Mouse (Mus musculus): Measurements from ENCODE around the gene Smtnl2. TPM values are rescaled to one million over a fixed set of nuclear protein-coding genes. Genes with fewer than 3 reads are reported as not detected.
A peak's percentile ranks its signal among the peaks of the same experiment; 100 is the strongest.

Gene Smtnl2
- 25.8 and 26.9 TPM in 2 replicates for polyA plus RNA-seq (2015; fragmentation: Nextera tagmentation; extraction: Ambion mirVana)

- H3K4me3 ChIP-seq (ENCODE audit: low read depth, low read length), result peak within 1 kb of the TSS; percentile 60
- TF ChIP-seq EP300 (optimal IDR thresholded peaks at IDR 0.05) (no peak), CTCF (IDR thresholded peaks at IDR 0.05; ENCODE audit: low read depth) (peak; percentile 67)
- H3K4me2 ChIP-seq (replicated peaks; ENCODE audit: low read depth), result peak within 1 kb of the TSS; percentile 97
- no peaks in the 10 kb centered on the region for H3K27me3 ChIP-seq (ENCODE audit: control insufficient read depth, insufficient read depth, low read length)
- peaks cover 3% of the 10 kb centered on the region for H3K4me1 ChIP-seq (replicated peaks; ENCODE audit: control insufficient read depth, insufficient read depth)
- under 1% methylated on average over 79 of the region's 86 CpGs for WGBS
- no peaks in the 10 kb centered on the region for H3K9me3 ChIP-seq (ENCODE audit: control insufficient read depth, low read length)
- peak within 1 kb of the TSS; percentile 64 for H3K9ac ChIP-seq (ENCODE audit: low read length)
- peak; percentile 93 for ATAC-seq (ENCODE audit: low FRiP score, low TSS enrichment)
- H3K27ac ChIP-seq (replicated peaks), result peak within 1 kb of the TSS; percentile 67
- DNase-seq (ENCODE audit: low spot score), result peak; percentile 93
- H3K36me3 ChIP-seq (ENCODE audit: control insufficient read depth, insufficient read depth, low read length), result no peaks in the 10 kb centered on the region
Observed at GRCm38 (mm10) chr11:72411093-72411921, at the start of gene Smtnl2. Gene Smtnl2 (minus strand): TSS chr11:72411713.

GRCm38 (mm10) chr11:72458502-72458901, 47.0 kb upstream of the Smtnl2 start:
- H3K27ac ChIP-seq (replicated peaks), result peak overlapping the region; percentile 61
- no peak overlapping the region for H3K4me3 ChIP-seq (ENCODE audit: low read depth, low read length)
- WGBS, result 69% methylated on average over 3 of the region's 3 CpGs
- no peaks in the 10 kb centered on the region for H3K4me1 ChIP-seq (replicated peaks; ENCODE audit: control insufficient read depth, insufficient read depth)
- ATAC-seq (ENCODE audit: low FRiP score, low TSS enrichment), result no peak
- no peak for TF ChIP-seq EP300 (optimal IDR thresholded peaks at IDR 0.05)
- no peak for TF ChIP-seq CTCF (IDR thresholded peaks at IDR 0.05; ENCODE audit: low read depth)
- H3K36me3 ChIP-seq (ENCODE audit: control insufficient read depth, insufficient read depth, low read length), result no peaks in the 10 kb centered on the region
- H3K27me3 ChIP-seq (ENCODE audit: control insufficient read depth, insufficient read depth, low read length), result no peaks in the 10 kb centered on the region
- DNase-seq (ENCODE audit: low spot score), result no peak
- H3K9me3 ChIP-seq (ENCODE audit: control insufficient read depth, low read length), result no peaks in the 10 kb centered on the region
- H3K9ac ChIP-seq (ENCODE audit: low read length), result no peak overlapping the region
- no peak overlapping the region for H3K4me2 ChIP-seq (replicated peaks; ENCODE audit: low read depth)

- Histone ChIP-seq H3K36me3 (ENCODE audit: control insufficient read depth, insufficient read depth, low read length) (no peaks in the 10 kb centered on the region), H3K4me3 (ENCODE audit: low read depth, low read length) (no peak overlapping the region), H3K27ac (replicated peaks) (peak overlapping the region; percentile 61), H3K4me1 (replicated peaks; ENCODE audit: control insufficient read depth, insufficient read depth) (no peaks in the 10 kb centered on the region), H3K9ac (ENCODE audit: low read length) (no peak overlapping the region), H3K9me3 (ENCODE audit: control insufficient read depth, low read length) (no peaks in the 10 kb centered on the region), H3K4me2 (replicated peaks; ENCODE audit: low read depth) (no peak overlapping the region), H3K27me3 (ENCODE audit: control insufficient read depth, insufficient read depth, low read length) (no peaks in the 10 kb centered on the region)
- DNase-seq (ENCODE audit: low spot score), result no peak
- no peak for TF ChIP-seq CTCF (IDR thresholded peaks at IDR 0.05; ENCODE audit: low read depth)
- no peak for TF ChIP-seq EP300 (optimal IDR thresholded peaks at IDR 0.05)
- ATAC-seq (ENCODE audit: low FRiP score, low TSS enrichment), result peak; percentile 27; the same call in 1 of the 2 replicates
- 53% methylated on average over 12 of the region's 12 CpGs for WGBS
Observed at GRCm38 (mm10) chr11:72457995-72458496, 46.5 kb upstream of the Smtnl2 start.

- H3K27ac ChIP-seq (replicated peaks), result no peak overlapping the region
- DNase-seq (ENCODE audit: low spot score), result no peak
- H3K9ac ChIP-seq (ENCODE audit: low read length), result no peak overlapping the region
- WGBS, result 33% methylated on average over 5 of the region's 5 CpGs
- H3K4me3 ChIP-seq (ENCODE audit: low read depth, low read length), result no peak overlapping the region
- H3K27me3 ChIP-seq (ENCODE audit: control insufficient read depth, insufficient read depth, low read length), result no peaks in the 10 kb centered on the region
- no peaks in the 10 kb centered on the region for H3K4me1 ChIP-seq (replicated peaks; ENCODE audit: control insufficient read depth, insufficient read depth)
- ATAC-seq (ENCODE audit: low FRiP score, low TSS enrichment), result peak; percentile 11; the same call in 1 of the 2 replicates
- TF ChIP-seq CTCF (IDR thresholded peaks at IDR 0.05; ENCODE audit: low read depth) (no peak), EP300 (optimal IDR thresholded peaks at IDR 0.05) (no peak)
- no peaks in the 10 kb centered on the region for H3K9me3 ChIP-seq (ENCODE audit: control insufficient read depth, low read length)
- peaks cover 10% of the 10 kb centered on the region for H3K36me3 ChIP-seq (ENCODE audit: control insufficient read depth, insufficient read depth, low read length)
- H3K4me2 ChIP-seq (replicated peaks; ENCODE audit: low read depth), result no peak overlapping the region
Observed at GRCm38 (mm10) chr11:72455694-72456093, 44.2 kb upstream of the Smtnl2 start.

GRCm38 (mm10) chr11:72453105-72453953, 41.8 kb upstream of the Smtnl2 start:
- ATAC-seq (ENCODE audit: low FRiP score, low TSS enrichment) (no peak), DNase-seq (ENCODE audit: low spot score) (no peak)
- no peaks in the 10 kb centered on the region for H3K27me3 ChIP-seq (ENCODE audit: control insufficient read depth, insufficient read depth, low read length)
- no peaks in the 10 kb centered on the region for H3K9me3 ChIP-seq (ENCODE audit: control insufficient read depth, low read length)
- H3K4me2 ChIP-seq (replicated peaks; ENCODE audit: low read depth), result no peak overlapping the region
- WGBS, result 54% methylated on average over 15 of the region's 15 CpGs
- H3K4me3 ChIP-seq (ENCODE audit: low read depth, low read length), result no peak overlapping the region
- H3K27ac ChIP-seq (replicated peaks), result no peak overlapping the region
- no peak for TF ChIP-seq CTCF (IDR thresholded peaks at IDR 0.05; ENCODE audit: low read depth)
- TF ChIP-seq EP300 (optimal IDR thresholded peaks at IDR 0.05), result no peak
- H3K4me1 ChIP-seq (replicated peaks; ENCODE audit: control insufficient read depth, insufficient read depth), result no peaks in the 10 kb centered on the region
- no peak overlapping the region for H3K9ac ChIP-seq (ENCODE audit: low read length)
- H3K36me3 ChIP-seq (ENCODE audit: control insufficient read depth, insufficient read depth, low read length), result peaks cover 30% of the 10 kb centered on the region
